Mouse (Mus musculus) erythroid progenitor cell, adult 5-6 weeks (primary cell): ENCODE data around the gene Mxi1. TPM values are rescaled to one million over a fixed set of nuclear protein-coding genes. Genes with fewer than 3 reads are reported as not detected.

Experiments
- ATAC-seq: replicated peaks from 2 replicates; pipeline ENCODE4 v1.8.0; 2016; ENCODE audit warnings: moderate number of reproducible peaks, mild to moderate bottlenecking, moderate TSS enrichment, inconsistent platforms; ENCODE audit not compliant: poor library complexity, low FRiP score, severe bottlenecking
- total RNA-seq, 2 experiments: library from RNA; stranded (forward) in 1 of 2; stranded (reverse) in 1 of 2; fragments of 150-400 nt in 1 of 2; fragments of 186-747, 209-891 nt in 1 of 2; gene quantifications; 2 replicates each; pipeline versions ENCODE4 v1.2.3 to v1.2.4; 2015 to 2017; ENCODE audit warnings: low replicate concordance in 2 of 2

Gene Mxi1
- total RNA-seq, 2 experiments from 2014 or later, result 96.0 to 167 TPM

DNA sequence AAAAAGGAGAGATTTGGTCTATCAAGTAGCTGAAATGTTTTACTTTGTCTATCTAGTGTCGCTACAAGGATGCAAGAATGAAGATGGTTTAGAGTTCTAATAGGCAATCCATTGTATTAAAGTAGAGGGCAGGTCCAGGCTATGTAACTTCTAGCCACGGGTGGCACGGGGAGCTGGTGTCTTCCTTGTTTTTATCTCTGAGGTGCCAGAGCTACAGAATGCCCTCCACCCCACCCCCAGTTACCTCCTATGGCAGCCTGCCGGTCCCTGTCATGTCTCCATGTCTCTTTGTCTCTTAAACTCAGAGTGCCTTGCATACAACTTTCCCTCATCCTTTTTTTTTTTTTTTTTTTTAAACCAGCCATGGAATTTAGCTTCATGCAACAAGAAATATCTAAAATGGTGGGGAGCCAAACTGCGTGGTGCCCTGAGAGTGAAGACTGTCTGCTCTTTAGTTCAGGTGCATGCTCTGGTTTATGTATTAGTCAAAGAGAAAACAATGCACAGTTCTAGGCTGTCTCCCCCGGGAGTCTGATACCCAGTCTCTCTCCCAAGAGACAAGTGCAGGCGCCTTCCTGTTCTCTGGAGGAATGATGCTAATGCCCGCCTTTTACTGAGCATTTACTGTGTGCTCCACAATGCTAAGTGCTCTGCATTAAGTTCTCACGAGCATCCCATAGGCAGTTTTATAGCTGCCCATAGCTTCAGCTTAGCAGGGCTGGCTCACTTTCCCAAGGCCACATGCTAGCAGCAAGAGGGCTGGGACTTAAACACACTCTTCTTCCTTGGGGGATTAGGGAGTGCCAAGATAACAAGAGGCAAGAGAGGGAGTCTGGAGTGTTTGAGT is 10.2 kb downstream of the Mxi1 start:
- peak; percentile 86 for ATAC-seq

- no peak for ATAC-seq
These were observed 11.0 kb downstream of the Mxi1 start for GRCm38 (mm10) chr19:53321273-53321672.

- ATAC-seq, result no peak
These were observed 12.2 kb downstream of the Mxi1 start for GRCm38 (mm10) chr19:53322438-53323048.

DNA sequence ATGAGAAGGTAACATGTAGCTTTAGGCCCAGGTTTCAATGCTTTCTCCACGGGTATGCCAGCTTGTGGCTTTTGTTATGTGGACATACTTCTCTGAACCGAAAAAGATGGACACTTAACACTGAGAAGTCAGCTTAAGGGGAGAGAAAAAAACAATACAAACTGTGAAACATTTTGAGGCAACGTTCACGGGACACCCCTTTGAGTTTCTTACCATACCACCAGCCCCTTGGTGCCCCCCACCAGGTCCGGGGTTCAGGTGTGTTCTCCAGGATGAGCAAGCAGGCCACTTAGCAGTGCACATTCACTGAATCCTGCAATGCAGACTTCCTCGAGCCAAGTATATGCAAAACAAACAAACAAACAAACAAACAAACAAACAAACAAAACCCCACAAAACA is 14.5 kb downstream of the Mxi1 start:
- ATAC-seq, result no peak

DNA sequence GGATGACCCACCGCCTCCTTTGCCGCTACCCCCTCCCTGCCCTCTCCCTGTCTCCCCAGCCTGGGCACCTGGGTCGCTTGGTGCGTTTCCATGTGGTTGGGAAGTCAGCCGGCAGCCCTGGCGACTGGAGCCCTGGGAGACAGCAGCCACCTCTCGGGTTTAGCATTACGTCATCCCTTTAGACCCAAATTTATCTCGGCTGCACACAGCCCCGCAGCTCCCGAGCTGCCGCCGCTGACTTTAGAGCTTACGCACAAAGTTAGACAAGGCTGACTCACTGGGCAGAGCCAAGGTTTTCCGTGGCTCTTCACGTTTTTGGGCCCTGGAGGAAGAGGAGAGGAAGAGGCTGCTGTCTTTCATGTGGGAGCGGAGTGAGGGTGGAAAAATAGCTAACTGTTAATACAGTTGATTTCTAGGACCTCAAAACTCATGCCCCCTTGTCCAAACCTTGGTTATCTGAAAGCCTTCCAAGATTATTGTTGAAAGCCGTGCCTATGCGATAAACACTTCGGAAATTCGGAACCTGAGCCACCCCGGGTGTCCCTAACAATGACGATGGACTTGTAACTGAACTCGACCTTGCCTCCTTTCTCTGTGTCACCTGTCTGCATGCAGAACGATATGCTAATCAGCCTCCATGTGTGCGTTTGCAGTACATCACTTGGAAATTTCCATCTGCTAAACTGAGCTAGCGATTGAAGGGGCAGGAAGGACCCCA is 15.4 kb downstream of the Mxi1 start:
- peak; percentile 81 for ATAC-seq

DNA sequence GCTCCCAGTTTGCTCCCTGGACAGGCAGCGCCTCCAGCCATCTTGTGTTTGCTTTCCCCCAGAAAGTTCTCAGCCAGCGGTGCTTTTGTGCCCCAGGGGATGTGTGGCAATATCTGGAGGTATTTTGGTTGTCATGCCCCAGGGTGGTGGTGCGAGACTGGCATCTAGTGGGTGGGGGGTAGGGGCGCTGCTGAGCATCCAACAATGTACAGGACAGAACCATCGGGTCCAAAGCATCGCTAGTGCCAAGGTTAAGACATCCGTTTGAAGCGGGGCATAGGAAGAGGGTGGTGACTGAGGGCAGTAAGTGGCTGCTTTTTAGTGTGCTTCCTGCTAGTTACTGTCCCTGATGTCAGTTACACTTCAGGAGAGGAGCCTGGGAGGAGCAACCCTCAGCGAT is 17.8 kb downstream of the Mxi1 start:
- ATAC-seq, result no peak

GRCm38 (mm10) chr19:53329221-53329991 is 19.1 kb downstream of the Mxi1 start:
- ATAC-seq, result peak; percentile 74

DNA sequence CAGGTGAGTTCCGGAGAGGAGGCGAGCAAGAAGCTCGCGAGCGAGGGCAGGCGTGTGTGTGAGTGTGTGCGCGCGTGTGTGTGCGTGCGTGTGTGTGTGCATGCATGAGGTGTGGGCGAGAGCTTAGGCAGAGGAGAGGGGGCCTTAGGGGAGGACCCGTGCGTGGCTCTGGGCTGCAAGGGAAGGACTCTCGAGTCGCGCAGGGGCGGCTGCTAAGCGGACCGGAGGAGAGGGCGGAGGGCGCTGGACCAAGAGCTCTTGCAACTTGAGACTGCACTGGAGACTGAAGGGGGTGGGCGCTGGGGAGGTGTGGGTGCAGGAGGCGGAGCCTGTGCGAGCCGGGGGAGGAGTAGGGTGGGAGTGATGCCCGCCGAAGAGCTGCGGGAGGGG is 19.7 kb downstream of the Mxi1 start:
- peak; percentile 18; the same call in 1 of the 2 replicates for ATAC-seq

DNA sequence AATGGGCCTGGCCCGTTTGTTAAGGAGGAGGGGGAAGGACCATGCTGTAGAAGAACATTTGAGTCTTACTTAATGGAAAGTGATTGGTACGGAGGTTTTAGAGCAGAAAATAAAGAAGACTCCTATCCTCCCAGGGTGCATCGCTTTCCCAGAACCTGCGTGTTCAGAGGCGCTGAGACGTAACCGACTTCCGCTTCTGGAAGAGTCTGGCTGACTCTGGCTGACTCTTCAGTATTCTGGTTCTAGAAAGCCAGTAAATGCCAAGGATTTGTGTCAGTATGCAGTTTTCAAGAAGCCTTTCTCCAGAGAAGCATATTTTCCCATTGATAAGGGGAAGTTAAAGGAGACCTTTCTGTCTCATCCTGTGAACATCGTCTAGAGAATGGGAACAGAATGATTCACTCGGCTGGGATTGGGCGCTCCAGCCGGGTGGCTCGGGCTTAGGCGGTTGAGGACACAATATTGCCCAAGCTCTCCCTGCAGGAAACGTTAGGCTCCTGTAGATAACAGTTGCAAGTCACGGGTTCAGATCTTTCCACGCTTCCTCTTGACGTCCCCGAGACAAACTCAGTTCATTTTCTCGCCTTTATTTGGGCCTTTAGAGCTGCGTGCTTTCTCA is 21.7 kb downstream of the Mxi1 start:
- ATAC-seq, result no peak

DNA sequence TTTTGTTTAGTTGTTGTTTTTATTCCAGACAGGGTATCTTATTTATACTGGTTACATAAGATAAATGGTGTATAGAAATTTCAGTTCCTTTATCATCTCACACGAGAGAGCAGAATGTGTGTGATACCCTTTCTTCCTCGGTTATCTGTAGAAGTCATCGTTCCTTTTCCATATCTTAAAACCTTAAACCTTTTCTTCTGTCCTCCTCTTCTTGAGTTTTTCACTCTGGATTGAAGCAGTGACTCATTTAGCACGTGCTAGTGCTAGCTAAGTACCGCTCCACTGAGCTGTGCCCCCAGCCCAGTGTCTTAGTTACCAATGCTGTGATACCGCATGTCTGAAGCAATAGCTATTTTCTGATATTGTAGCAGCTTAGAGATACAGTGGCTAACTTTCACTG is 23.4 kb downstream of the Mxi1 start:
- no peak for ATAC-seq

- no peak for ATAC-seq
These were observed 24.9 kb downstream of the Mxi1 start for GRCm38 (mm10) chr19:53335241-53335640.

DNA sequence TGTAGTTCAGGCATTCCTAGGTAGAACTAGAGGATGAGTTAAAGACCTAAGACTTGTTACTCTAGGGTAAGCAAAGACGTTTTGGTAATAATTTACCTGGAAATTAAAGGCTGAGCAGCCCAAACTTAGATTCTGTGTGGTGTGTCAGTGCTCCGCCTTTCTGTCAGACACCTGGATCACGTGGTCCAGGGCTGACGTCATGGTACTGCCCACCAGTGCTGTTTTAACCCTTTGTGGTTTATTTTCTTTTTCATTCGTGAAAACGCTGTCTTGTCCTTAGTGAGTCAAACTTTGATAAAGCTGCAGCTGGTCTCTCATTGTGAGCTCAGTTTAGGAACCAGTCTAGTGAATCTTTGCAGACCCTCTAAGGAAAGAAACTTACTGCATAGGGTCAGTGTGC is 30.1 kb downstream of the Mxi1 start:
- no peak for ATAC-seq

- ATAC-seq, result no peak
These were observed 33.0 kb downstream of the Mxi1 start for GRCm38 (mm10) chr19:53343174-53343881.

DNA sequence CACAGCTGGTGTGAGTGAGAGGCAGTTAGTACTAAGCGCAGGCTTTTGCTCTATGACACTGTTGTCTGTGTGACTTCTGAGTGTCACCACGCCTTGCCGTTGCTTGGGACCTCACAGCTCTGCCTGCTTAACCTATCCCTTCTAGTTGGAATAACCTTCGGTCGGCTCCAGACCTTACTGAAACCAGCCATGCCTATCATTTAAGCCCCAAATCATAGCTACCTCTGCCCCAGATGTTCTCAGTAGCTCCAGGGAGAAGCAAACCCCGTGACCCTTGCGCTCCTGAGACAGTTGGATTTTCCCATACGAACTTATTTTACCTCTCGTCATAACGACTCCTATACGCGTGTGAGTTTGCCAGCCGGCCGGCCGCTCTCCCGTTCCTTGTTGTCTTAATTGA is 33.7 kb downstream of the Mxi1 start:
- no peak for ATAC-seq

DNA sequence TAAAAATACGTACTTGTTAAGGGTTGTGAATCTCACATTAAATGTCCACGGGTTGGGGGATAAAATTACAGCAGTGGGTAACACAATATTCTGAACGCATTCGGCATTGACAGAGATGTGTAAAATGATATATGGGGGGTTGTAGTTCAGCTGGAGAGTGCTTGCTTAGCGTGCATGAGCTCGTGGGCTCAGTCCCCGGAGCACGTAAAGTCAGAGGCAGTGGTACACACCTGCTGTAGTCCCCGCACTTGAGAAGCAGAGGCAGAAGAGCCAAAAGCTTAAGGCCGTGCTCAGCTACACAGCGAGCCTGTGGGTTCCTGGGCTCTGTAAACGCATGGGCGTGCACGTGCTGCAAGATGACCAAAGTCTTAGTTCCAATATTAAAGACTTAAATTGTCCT is 35.4 kb downstream of the Mxi1 start:
- ATAC-seq, result no peak

- no peak for ATAC-seq
These were observed 43.5 kb downstream of the Mxi1 start for GRCm38 (mm10) chr19:53353864-53354263.

DNA sequence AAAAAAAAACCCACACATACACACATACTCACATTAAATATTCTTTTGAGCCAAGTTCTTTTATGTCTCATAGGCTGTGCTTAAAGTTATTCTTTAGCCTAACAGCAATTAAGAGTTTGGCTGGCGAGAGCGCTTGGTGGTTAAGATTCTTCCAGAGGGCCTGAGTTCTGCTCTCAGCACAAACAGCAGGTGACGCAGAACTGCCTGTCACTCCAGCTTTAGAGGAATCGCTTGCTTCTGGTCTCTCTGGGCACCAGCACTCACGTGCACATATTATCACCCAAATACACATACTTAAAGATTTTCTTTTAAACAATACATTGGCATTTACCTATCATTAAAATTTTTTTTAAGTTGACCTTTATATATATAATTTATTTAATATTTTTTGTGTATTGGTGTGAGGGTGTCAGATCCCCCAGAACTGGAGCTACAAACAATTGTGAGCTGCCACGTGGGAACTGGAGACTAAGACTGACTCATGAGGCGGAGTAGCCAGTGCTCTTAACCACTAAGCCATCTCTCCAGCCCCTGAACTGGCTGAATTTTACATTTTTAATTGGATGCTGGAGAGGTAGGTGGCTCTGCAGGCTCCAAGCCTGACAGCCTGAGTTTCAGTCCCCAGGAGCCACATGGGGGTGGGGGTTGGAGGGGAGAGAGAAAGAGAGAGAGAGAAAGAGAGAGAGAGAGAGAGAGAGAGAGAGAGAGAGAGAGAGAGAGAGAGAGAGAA is 44.1 kb downstream of the Mxi1 start:
- ATAC-seq, result no peak

DNA sequence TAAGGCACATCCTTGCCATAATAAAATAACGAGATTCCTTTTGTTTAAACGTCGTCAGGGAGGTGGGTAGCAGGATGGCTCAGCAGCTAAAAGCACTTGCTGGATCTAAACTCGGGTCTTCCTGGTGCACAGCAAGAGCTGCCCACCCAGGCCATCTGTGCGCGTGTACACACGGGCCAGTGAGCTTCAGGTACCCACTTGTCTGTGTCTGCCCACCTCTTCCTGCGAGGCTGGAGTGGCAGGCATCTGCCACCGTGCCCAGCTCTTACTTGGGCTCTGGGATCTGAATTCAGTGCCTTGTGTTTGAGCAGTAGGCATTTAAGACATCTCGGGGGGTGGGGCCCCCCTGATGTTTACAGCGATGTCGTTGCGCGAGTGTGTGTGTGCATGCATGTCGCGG is 44.7 kb downstream of the Mxi1 start:
- no peak for ATAC-seq
